In the genomic region with DNA sequence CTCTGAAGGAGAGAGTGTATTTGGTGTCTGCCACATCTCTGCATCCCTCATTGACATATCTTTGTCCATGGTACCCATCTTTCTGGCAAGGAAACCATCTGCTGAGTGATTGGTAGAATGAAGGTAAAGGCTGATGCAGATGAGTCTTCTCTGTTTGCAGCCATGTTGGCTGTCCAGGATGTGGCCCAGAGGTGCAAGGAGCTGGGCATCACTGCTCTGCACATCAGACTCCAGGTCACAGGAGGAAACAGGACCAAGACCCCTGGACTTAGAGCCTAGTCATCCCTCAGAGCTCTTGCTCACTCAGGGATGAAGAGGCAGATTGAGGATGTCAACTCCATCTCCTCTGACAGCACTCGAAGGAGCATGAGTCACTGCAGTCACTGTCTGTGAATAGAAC, we compare ENCODE assay signal across 28 mouse cellular contexts.
"Had no signal": no experiment of that assay in that cellular context is flagged by ENCODE, and none has a peak within 500 bp of the region (broad histone marks: within the 10 kb centered on the region; RNA-seq: fewer than 3 reads in every experiment).

No protein-coding gene starts in this region.

- H3K27ac ChIP-seq: embryonic facial prominence, embryonic 10.5 days; embryonic facial prominence, embryonic 12.5 days; embryonic facial prominence, embryonic 13.5 days; embryonic facial prominence, embryonic 15.5 days; forebrain, embryonic 10.5 days; forebrain, embryonic 12.5 days; forebrain, embryonic 13.5 days; forebrain, embryonic 15.5 days; gastrocnemius, adult 2 months; heart, adult 2 months had no signal

- H3K4me2 ChIP-seq: embryonic facial prominence, embryonic 12.5 days; embryonic facial prominence, embryonic 13.5 days; embryonic facial prominence, embryonic 15.5 days; forebrain, embryonic 12.5 days; forebrain, embryonic 13.5 days; forebrain, embryonic 15.5 days had no signal

- H3K36me3 ChIP-seq: embryonic facial prominence, embryonic 10.5 days; embryonic facial prominence, embryonic 12.5 days; embryonic facial prominence, embryonic 13.5 days; embryonic facial prominence, embryonic 15.5 days; forebrain, embryonic 10.5 days; forebrain, embryonic 12.5 days; forebrain, embryonic 15.5 days had no signal

- DNase-seq: cerebellum, adult 2 months; cerebellum, adult 8-10 months; cerebellum, adult 9-10 months; cerebellum, adult 9-11 months; cerebellum, postnatal 10 days; cerebellum, postnatal 14 days; cerebellum, postnatal 25 days; cerebellum, postnatal 36 days; embryo, embryonic 11 days; forebrain, postnatal 0 days; gastrocnemius, adult 2 months; gastrocnemius, postnatal 10 days; gastrocnemius, postnatal 14 days; gastrocnemius, postnatal 25 days; gastrocnemius, postnatal 36 days; heart, adult 18-20 months; heart, adult 2 months had no signal

- H3K9ac ChIP-seq: embryonic facial prominence, embryonic 12.5 days; embryonic facial prominence, embryonic 13.5 days; embryonic facial prominence, embryonic 15.5 days; forebrain, embryonic 12.5 days; forebrain, embryonic 13.5 days; forebrain, embryonic 15.5 days; forebrain, postnatal 0 days had no signal

- H3K9me3 ChIP-seq: embryonic facial prominence, embryonic 10.5 days; embryonic facial prominence, embryonic 12.5 days; embryonic facial prominence, embryonic 13.5 days; embryonic facial prominence, embryonic 15.5 days; forebrain, embryonic 10.5 days; forebrain, embryonic 12.5 days; forebrain, embryonic 13.5 days; forebrain, embryonic 15.5 days had no signal

- H3K27me3 ChIP-seq: embryonic facial prominence, embryonic 12.5 days; embryonic facial prominence, embryonic 13.5 days; embryonic facial prominence, embryonic 15.5 days; forebrain, embryonic 12.5 days; forebrain, embryonic 13.5 days; forebrain, embryonic 15.5 days had no signal

- H3K4me3 ChIP-seq: embryonic facial prominence, embryonic 10.5 days; embryonic facial prominence, embryonic 12.5 days; embryonic facial prominence, embryonic 13.5 days; embryonic facial prominence, embryonic 15.5 days; erythroblast, embryonic 14.5 days; forebrain, embryonic 10.5 days; forebrain, embryonic 12.5 days; forebrain, embryonic 13.5 days; forebrain, embryonic 15.5 days; gastrocnemius, adult 2 months; heart, adult 2 months had no signal

- H3K4me1 ChIP-seq: embryonic facial prominence, embryonic 12.5 days; embryonic facial prominence, embryonic 13.5 days; embryonic facial prominence, embryonic 15.5 days; forebrain, embryonic 10.5 days; forebrain, embryonic 12.5 days; forebrain, embryonic 13.5 days; forebrain, embryonic 15.5 days had no signal

- ATAC-seq: forebrain, embryonic 13.5 days; forebrain, embryonic 14.5 days; forebrain, embryonic 15.5 days; forebrain, embryonic 16.5 days; forebrain, postnatal 0 days had no signal
